Mouse (Mus musculus) Patski (cell line): Measurements from ENCODE around the gene Syt5. TPM values are rescaled to one million over a fixed set of nuclear protein-coding genes. Genes with fewer than 3 reads are reported as not detected.

Experiments used
- ATAC-seq: fragments of 100-300 bp; one replicate; pipeline ENCODE4 v1.8.0; 2021
- CTCF ChIA-PET: fragments of 350-600 bp; sonication (Branson Sonifier 250); formaldehyde crosslinking; loops from one replicate; lab custom pipeline; 2022; ENCODE audit warnings: inconsistent platforms; lab: Charles Lee
- POLR2A ChIA-PET: fragments of 350-600 bp; sonication (Branson Sonifier 250); formaldehyde crosslinking; loops from one replicate; lab custom pipeline; 2022; ENCODE audit warnings: antibody characterized with exemption, inconsistent platforms; lab: Charles Lee
- DNase-seq: peaks from one replicate; pipeline ENCODE4 v3.0.0-alpha.2; 2011; ENCODE audit warnings: low read depth, low spot score
- H3K27me3 ChIP-seq: fragments of 371-371 bp; one replicate; pipeline ENCODE4 v1.5.1; 2021
- CTCF ChIP-seq: fragments of 100-300 bp; IDR thresholded peaks from one replicate; pipeline ENCODE4 v1.5.1; 2021
- in situ Hi-C: fragments of 300-500 bp; cut with MboI; formaldehyde crosslinking; loops from 3 replicates; pipeline ENCODE4 v1.11.1; 2018; ENCODE audit warnings: low pct_unique_long_range_greater_than_20kb, mixed read lengths
- polyA plus RNA-seq: library from polyadenylated mRNA; unstranded; gene quantifications from one replicate; pipeline ENCODE4 v1.2.3, GENCODE M21; 2021

Gene Syt5
- polyA plus RNA-seq, 1 experiment from 2014 or later: 0.12 TPM

DNA sequence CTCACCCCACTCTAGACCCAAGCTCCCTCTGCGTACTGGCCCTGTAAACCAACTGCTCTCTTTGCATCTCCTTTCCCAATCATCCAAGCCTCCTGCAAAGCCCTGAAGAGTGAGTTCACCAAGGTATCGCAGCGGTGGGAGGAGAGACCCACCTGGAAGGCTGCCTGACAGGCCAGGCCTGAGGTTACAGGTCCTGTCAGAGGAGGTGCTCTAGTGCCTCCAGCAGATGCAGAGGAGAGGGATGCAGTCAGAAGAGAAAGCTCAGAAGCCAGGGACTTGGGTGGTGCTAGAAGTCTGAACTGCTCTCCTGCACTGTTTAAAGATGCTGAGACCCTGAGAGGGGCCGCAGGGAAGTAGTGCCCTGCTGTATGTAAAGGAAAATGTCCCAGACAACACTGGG, 48.3 kb downstream of the Syt5 start:
- ChIA-PET POLR2A (no interaction called here), CTCF (interaction anchor here (1.4 kb wide), 1 partner anchor 14 kb away, joined by 4 read pairs; no protein-coding TSS in a partner anchor)
- ATAC-seq (no peak), DNase-seq (no peak)
- H3K27me3 ChIP-seq: no peaks in the 10 kb centered on the region
- TF ChIP-seq CTCF: no peak
- in situ Hi-C loops: no loop called here

DNA sequence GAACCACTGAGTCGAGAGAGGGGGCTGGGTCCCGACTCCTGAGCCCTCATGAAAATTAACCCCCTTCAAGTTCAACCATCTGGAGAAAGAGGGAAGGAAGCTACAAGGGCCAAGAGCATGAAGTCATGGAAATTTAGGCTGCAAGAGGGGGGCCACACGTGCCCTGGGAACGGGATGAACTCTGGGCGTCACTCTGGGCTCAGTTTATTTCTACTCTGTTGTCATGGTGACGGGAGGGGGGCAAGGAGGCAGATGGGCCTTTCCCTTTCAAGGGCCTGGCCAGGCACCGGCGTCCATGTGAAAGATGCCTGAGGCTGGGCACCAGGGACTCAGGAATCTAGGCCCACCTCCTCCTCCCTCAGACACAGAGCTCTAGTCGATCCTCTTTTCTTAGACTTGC, 49.1 kb downstream of the Syt5 start:
- no peak for TF ChIP-seq CTCF
- POLR2A ChIA-PET: no interaction called here
- DNase-seq: no peak
- H3K27me3 ChIP-seq: no peaks in the 10 kb centered on the region
- in situ Hi-C loops: no loop called here
- CTCF ChIA-PET: interaction anchor here (1.3 to 1.4 kb wide), 2 partner anchors 13 to 71 kb away, joined by 3 to 4 read pairs; no protein-coding TSS in a partner anchor
- no peak for ATAC-seq

DNA sequence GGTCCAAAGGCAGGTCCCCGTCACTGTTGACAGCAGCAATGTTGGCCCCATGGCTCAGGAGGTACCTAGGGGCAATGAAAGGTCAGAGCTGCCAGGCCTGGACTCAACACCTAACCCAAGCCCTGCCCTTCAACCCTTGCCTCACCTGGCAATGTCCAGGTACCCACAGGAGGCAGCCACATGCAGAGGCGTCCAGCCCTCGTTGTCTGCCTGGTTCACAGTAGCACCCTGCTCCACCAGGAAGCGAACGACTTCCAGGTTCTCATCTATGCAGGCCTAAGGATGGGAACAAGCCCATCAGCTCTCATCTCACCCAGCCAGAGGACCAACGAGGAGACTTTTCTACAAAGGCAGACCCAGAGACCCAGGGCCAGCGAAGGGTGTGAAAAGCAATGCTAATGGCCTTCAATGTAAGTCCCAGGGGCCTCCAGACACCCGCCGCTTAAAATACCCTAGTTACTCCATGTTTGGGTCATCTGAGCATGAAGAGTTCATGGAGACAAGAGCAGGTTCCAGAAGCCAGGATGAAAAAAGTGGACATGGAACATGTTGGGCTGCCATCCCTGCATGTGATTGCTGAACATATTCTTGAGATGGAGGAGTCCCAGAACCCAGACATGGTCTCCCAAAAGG, 50.0 kb downstream of the Syt5 start:
- POLR2A ChIA-PET: no interaction called here
- no peak for TF ChIP-seq CTCF
- CTCF ChIA-PET: interaction anchor here (1.2 to 1.3 kb wide), 2 partner anchors 16 to 70 kb away, joined by 3 read pairs; no protein-coding TSS in a partner anchor

DNA sequence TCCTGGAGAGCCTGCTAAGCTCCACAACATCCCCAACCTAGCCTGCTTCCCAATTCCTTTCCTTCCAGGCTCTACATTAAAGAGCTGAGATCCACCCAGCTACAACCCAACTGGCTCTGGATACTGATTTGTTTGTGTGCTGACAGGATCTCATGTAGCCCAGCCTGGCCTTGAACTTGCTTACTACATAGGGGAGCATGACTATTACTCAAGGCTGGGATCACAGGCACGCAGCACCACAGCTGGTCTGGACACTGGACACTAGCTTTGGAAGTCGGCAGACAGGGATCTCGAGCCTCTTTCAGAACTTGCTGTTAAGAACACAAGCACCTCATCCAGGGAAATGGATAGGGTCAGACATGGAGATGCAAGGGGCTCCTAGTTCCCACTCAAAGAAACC, 50.9 kb downstream of the Syt5 start:
- TF ChIP-seq CTCF: no peak
- CTCF ChIA-PET: interaction anchor here (1.2 to 1.3 kb wide), 2 partner anchors 13 to 17 kb away, joined by 3 to 4 read pairs; no protein-coding TSS in a partner anchor
- POLR2A ChIA-PET: no interaction called here
- no peaks in the 10 kb centered on the region for H3K27me3 ChIP-seq
- DNase-seq: no peak
- no peak for ATAC-seq
- in situ Hi-C loops: no loop called here

More for the DNA sequence above, 50.0 kb downstream of the Syt5 start:
- DNase-seq (no peak), ATAC-seq (no peak)
- in situ Hi-C loops: no loop called here
- no peaks in the 10 kb centered on the region for H3K27me3 ChIP-seq

DNA sequence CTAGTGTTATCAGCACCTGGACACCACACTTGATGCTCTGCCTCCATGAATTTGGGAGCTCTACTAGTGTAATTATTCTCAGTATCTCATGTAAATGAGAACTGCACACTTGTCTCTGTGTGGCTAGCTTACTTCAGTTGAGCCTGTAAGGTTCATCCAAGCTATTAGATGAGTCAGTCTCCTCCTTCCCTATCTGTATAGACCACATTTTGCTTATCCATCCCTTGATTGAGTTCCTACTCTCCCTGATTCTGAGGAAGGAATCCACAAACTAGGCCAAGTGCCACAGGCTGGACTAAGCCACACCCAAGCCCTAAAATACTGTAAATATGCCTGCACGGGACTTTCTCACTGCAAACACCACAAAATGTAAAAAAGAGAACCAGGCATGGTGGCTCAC, 53.4 kb downstream of the Syt5 start:
- DNase-seq (no peak), ATAC-seq (no peak)
- in situ Hi-C loops: no loop called here
- no peak for TF ChIP-seq CTCF
- H3K27me3 ChIP-seq: no peaks in the 10 kb centered on the region
- ChIA-PET POLR2A (no interaction called here), CTCF (interaction anchor here (0.9 to 2.6 kb wide), 3 partner anchors 8 to 30 kb away, joined by 3 to 12 read pairs (median 3); partner anchors contain the start of gene Tnni3)

DNA sequence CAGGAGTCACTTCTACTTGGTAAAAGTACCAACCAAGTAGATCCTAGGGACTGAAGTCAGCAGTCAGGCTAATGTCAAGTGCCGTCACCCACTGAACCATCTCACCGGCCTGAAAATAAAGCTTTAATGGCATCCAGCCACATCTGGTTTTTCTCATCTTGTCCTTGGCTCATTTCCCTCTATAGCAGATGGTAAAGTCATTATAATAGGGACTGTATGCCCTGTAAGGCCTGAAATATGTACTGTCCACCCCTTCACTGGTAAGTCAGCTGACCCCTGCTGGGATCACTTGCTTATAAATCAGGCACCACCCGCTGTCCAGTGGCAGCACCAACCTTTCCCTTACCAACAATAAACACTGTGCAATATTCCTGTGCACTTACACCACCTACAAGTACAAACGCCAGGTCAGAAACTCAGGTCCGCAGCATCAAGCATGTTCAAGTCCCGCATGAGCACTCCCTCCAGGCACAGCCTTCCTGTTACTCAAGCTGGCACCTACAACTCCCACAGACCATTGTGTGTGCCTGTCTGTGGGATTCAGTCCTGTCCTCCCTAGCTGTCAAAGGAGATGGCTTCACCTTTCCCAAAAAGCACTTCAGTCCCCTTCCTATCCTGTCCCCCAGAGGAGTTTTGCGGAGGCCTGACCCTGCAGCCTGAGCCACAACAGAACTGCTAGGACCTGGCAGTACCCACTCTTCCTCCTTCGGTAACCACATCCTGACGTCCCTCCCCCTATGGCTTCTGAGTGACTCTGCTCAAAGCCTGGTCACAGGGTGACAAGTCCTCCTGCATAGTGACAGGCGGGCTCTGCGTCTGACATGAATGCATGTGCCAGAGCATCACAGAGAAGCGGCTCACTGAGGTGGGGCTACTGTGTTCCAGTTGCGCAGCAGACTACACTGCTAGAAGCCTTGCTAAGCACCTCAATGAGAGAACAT, 54.8 kb downstream of the Syt5 start:
- ChIA-PET POLR2A (interaction anchor here (0.7 kb wide), 1 partner anchor 796 kb away, joined by 5 read pairs; no protein-coding TSS in a partner anchor), CTCF (interaction anchor here (1.0 kb wide), 1 partner anchor 31 kb away, joined by 3 read pairs; the partner anchor contains the start of gene Tnni3)
- ATAC-seq: no peak
- H3K27me3 ChIP-seq: no peaks in the 10 kb centered on the region
- no peak for DNase-seq
- no peak for TF ChIP-seq CTCF
- in situ Hi-C loops: no loop called here

DNA sequence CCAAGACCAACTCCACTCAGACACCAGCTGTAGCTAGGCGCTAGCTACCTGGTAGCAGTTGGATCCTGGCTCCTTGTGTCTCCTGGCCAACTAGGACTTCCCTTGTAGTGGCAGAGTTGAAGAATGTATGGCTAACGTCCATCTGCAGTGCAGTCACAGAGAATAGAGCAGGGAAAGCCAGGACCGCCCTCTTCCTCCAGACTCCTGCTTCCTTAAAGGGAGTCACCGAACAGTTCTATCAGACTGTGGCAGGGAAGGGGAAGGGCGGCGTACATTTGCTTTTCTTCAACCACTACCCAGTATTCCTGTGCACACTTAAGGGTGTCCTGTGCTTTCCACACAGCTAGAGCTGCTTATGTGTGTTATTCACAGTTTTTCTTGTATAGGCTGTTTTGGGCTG, 56.0 kb downstream of the Syt5 start:
- POLR2A ChIA-PET: interaction anchor here (1.1 kb wide), 1 partner anchor 10 kb away, joined by 3 read pairs; the partner anchor contains the start of gene Ppp1r12c
- no peak for TF ChIP-seq CTCF
- CTCF ChIA-PET: interaction anchor here (0.8 kb wide), 1 partner anchor 11 kb away, joined by 3 read pairs; no protein-coding TSS in a partner anchor
- DNase-seq (no peak), ATAC-seq (no peak)
- in situ Hi-C loops: no loop called here
- H3K27me3 ChIP-seq: no peaks in the 10 kb centered on the region

Other genes with a start within 250 kb of the Syt5 start
- gene Ncr1, start 209.8 kb downstream of the Syt5 start, polyA plus RNA-seq: not detected
- not detected for gene Gp6, start 149.8 kb downstream of the Syt5 start, polyA plus RNA-seq
- gene Rdh13, start 101.9 kb downstream of the Syt5 start, polyA plus RNA-seq: 45.3 TPM
- 0.04 TPM for gene Eps8l1, start 86.9 kb downstream of the Syt5 start, polyA plus RNA-seq
- gene Ppp1r12c, start 45.9 kb downstream of the Syt5 start, polyA plus RNA-seq: 85.2 TPM
- not detected for gene Tnnt1, start 31.2 kb downstream of the Syt5 start, polyA plus RNA-seq
- gene Tnni3, start 23.3 kb downstream of the Syt5 start, polyA plus RNA-seq: 0.33 TPM
- 1.9 TPM for gene Dnaaf3, start 15.1 kb downstream of the Syt5 start, polyA plus RNA-seq
- not detected for gene Ptprh, start 56.5 kb upstream of the Syt5 start, polyA plus RNA-seq
- 2.6 TPM for gene Tmem86b, start 83.9 kb upstream of the Syt5 start, polyA plus RNA-seq
- gene Ppp6r1, start 111.5 kb upstream of the Syt5 start, polyA plus RNA-seq: 82.6 TPM
- gene Hspbp1, start 137.5 kb upstream of the Syt5 start, polyA plus RNA-seq: 80.2 TPM
- 27.9 TPM for gene Brsk1, start 143.1 kb upstream of the Syt5 start, polyA plus RNA-seq
- 0.14 TPM for gene Tmem150b, start 177.7 kb upstream of the Syt5 start, polyA plus RNA-seq
- gene Kmt5c, start 192.6 kb upstream of the Syt5 start, polyA plus RNA-seq: 58.6 TPM
- not detected for gene Cox6b2, start 205.6 kb upstream of the Syt5 start, polyA plus RNA-seq
- not detected for gene Fam71e2, start 223.8 kb upstream of the Syt5 start, polyA plus RNA-seq
- 2.4 TPM for gene Il11, start 235.3 kb upstream of the Syt5 start, polyA plus RNA-seq
- 0.67 TPM for gene Tmem190, start 235.4 kb upstream of the Syt5 start, polyA plus RNA-seq
- 5.7 TPM for gene Tmem238, start 242.1 kb upstream of the Syt5 start, polyA plus RNA-seq
- gene Rpl28, start 245.3 kb upstream of the Syt5 start, polyA plus RNA-seq: 230 TPM